Mouse (Mus musculus): ENCODE results near the gene March1. TPM values are rescaled to one million over a fixed set of nuclear protein-coding genes. Genes with fewer than 3 reads are reported as not detected.

March1 gene
- polyA plus RNA-seq, 1 experiment = 2.4 TPM

DNA sequence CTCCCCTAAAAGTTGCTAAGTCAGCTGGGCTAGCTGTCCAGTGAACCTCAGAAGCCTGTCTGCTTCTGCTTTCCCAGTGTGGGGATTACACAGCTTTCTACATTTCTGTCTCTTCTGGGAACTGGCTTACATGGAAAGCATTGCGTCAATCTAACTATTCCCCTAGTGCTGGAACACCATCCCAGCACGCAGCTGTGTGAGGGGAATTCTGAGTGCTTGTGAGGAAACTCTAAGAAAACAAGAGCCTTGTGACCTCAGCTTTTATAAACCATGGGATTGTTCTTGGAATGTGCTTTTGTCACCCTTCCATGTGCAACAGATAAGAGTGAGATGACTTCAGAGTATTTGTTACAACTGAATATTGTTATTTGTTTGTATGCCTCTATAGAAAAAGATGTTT is 876.8 kb downstream of the March1 start:
- H3K27ac ChIP-seq (ENCODE audit: control insufficient read depth, insufficient read depth, low read length) = no peak overlapping the region
- H3K27me3 ChIP-seq (ENCODE audit: control insufficient read depth, insufficient read depth, low read length) = no peaks in the 10 kb centered on the region
- H3K4me3 ChIP-seq (ENCODE audit: control insufficient read depth, insufficient read depth, low read length) = no peak overlapping the region
- H3K36me3 ChIP-seq (ENCODE audit: control insufficient read depth, insufficient read depth, low read length) = no peaks in the 10 kb centered on the region
- TF ChIP-seq CTCF (IDR thresholded peaks at IDR 0.05; ENCODE audit: borderline replicate concordance, control insufficient read depth, extremely low read depth, insufficient read depth, low read length, poor library complexity) (no peak), POLR2A (IDR thresholded peaks at IDR 0.05; ENCODE audit: control insufficient read depth, extremely low read depth, insufficient read depth, low read length, poor library complexity) (no peak)
- 86% methylated on average over 2 of the region's 2 CpGs for WGBS
- DNase-seq = no peak
- peaks cover 2% of the 10 kb centered on the region; the same call in 1 of the 2 replicates for H3K4me1 ChIP-seq (replicated peaks; ENCODE audit: control insufficient read depth, insufficient read depth, low read length)

DNA sequence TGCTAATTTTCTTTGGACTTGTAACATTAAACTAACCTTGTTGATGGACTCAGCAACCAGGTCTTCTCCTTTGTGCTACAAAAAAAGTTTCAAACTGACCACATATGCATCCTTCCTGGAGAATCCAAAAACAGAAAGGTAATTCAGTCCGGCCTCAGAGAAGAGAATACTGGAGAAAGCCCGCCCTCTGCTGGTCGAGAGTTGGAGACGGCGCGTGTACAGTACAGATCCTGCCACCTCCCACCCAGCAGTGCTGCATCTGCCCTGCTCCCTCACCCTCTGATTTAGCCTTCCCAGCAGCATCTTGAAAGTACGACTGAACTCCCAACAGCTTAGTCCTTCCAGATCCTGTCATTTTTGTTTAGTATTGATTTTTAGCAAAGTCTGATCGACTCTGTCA is 878.0 kb downstream of the March1 start:
- TF ChIP-seq CTCF (IDR thresholded peaks at IDR 0.05; ENCODE audit: borderline replicate concordance, control insufficient read depth, extremely low read depth, insufficient read depth, low read length, poor library complexity) (peak; percentile 75), POLR2A (IDR thresholded peaks at IDR 0.05; ENCODE audit: control insufficient read depth, extremely low read depth, insufficient read depth, low read length, poor library complexity) (no peak)
- Histone ChIP-seq H3K27ac (ENCODE audit: control insufficient read depth, insufficient read depth, low read length) (no peak overlapping the region), H3K4me1 (replicated peaks; ENCODE audit: control insufficient read depth, insufficient read depth, low read length) (peaks cover 2% of the 10 kb centered on the region; the same call in 1 of the 2 replicates), H3K36me3 (ENCODE audit: control insufficient read depth, insufficient read depth, low read length) (no peaks in the 10 kb centered on the region), H3K27me3 (ENCODE audit: control insufficient read depth, insufficient read depth, low read length) (no peaks in the 10 kb centered on the region), H3K4me3 (ENCODE audit: control insufficient read depth, insufficient read depth, low read length) (no peak overlapping the region)
- WGBS = 5% methylated on average over 8 of the region's 8 CpGs
- DNase-seq = peak; percentile 69

DNA sequence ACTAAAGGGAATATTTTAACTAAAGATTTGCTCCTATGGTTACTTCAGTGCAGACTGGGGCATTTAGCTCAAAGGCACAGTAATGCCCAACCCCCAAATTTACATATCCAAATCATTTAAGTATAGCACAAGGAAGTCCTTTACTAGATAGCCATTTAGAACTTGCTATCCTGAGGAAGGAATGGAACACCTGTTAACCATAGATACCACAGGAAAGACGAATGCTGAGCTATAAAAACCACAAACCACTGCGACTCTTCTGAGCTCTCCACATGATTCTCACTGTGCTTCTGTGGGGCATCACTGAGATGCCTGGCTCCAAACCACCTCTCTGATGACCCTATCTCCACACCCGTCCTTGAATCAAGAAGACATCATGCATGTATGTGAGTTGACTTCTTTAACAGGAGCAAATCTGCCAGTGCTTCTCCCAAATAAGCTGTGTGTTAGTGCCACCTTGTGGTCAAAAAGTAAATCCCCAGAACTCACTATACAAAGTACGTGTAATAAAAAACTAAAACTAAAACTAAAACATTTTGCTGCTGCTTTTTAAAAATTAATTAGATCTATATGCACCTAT is 879.4 kb downstream of the March1 start:
- no peak overlapping the region for H3K27ac ChIP-seq (ENCODE audit: control insufficient read depth, insufficient read depth, low read length)
- TF ChIP-seq POLR2A (IDR thresholded peaks at IDR 0.05; ENCODE audit: control insufficient read depth, extremely low read depth, insufficient read depth, low read length, poor library complexity) (no peak), CTCF (IDR thresholded peaks at IDR 0.05; ENCODE audit: borderline replicate concordance, control insufficient read depth, extremely low read depth, insufficient read depth, low read length, poor library complexity) (no peak)
- H3K4me1 ChIP-seq (replicated peaks; ENCODE audit: control insufficient read depth, insufficient read depth, low read length) = peaks cover 2% of the 10 kb centered on the region; the same call in 1 of the 2 replicates
- H3K36me3 ChIP-seq (ENCODE audit: control insufficient read depth, insufficient read depth, low read length) = no peaks in the 10 kb centered on the region
- WGBS = 6% methylated on average over 4 of the region's 4 CpGs
- no peaks in the 10 kb centered on the region for H3K27me3 ChIP-seq (ENCODE audit: control insufficient read depth, insufficient read depth, low read length)
- no peak overlapping the region for H3K4me3 ChIP-seq (ENCODE audit: control insufficient read depth, insufficient read depth, low read length)
- DNase-seq = peak; percentile 17

DNA sequence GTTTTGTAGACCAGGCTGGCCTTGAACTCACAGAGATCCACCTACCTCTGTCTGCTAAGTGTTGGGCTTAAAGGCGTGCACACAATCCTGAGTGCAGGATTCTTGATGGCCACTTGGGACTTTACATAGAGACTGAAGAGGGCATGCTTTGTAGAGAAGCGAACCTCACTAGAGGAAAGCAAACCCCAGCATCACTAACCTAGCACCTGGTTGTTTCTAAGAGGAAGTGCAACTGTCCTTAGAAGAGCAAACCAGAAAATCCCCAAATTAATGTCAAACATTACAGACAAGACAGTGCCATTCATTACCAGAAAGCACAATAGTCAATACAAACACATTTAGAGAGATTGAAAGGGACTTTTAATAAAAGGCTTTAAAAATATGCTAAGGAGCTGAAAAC is 885.7 kb downstream of the March1 start:
- no peaks in the 10 kb centered on the region for H3K4me1 ChIP-seq (replicated peaks; ENCODE audit: control insufficient read depth, insufficient read depth, low read length)
- H3K27me3 ChIP-seq (ENCODE audit: control insufficient read depth, insufficient read depth, low read length) = no peaks in the 10 kb centered on the region
- 59% methylated on average over 2 of the region's 2 CpGs for WGBS
- no peaks in the 10 kb centered on the region for H3K36me3 ChIP-seq (ENCODE audit: control insufficient read depth, insufficient read depth, low read length)
- no peak for TF ChIP-seq POLR2A (IDR thresholded peaks at IDR 0.05; ENCODE audit: control insufficient read depth, extremely low read depth, insufficient read depth, low read length, poor library complexity)
- H3K4me3 ChIP-seq (ENCODE audit: control insufficient read depth, insufficient read depth, low read length) = no peak overlapping the region
- no peak overlapping the region for H3K27ac ChIP-seq (ENCODE audit: control insufficient read depth, insufficient read depth, low read length)
- no peak for DNase-seq

DNA sequence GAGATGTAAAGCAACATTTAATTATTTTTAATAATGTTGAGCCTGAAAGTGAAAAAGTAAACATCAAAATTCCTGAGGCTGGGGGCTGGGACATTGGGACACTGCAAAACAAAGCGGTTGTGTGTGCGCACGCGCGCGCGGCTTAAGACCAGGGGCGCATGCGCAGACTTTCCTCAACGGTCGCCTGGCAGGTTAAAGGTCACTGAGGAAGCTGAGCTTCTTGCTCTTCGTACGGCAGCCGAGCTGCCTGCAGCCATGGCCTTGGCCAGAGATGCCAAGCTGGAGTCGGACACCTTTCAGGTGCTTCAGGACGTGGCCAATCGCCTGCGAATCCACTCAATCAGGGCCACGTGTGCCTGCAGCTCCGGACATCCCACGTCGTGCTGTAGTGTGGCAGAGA is 893.8 kb downstream of the March1 start, which contains the start of gene Tktl2:
TSS of gene Tktl2 (plus strand) at position 220 of the 400 bp plus-strand sequence.
- Histone ChIP-seq H3K36me3 (ENCODE audit: control insufficient read depth, insufficient read depth, low read length) (no peaks in the 10 kb centered on the region), H3K27ac (ENCODE audit: control insufficient read depth, insufficient read depth, low read length) (no peak within 1 kb of the TSS), H3K4me3 (ENCODE audit: control insufficient read depth, insufficient read depth, low read length) (no peak within 1 kb of the TSS), H3K4me1 (replicated peaks; ENCODE audit: control insufficient read depth, insufficient read depth, low read length) (no peaks in the 10 kb centered on the region), H3K27me3 (ENCODE audit: control insufficient read depth, insufficient read depth, low read length) (no peaks in the 10 kb centered on the region)
- 96% methylated on average over 22 of the region's 22 CpGs for WGBS
- TF ChIP-seq POLR2A (IDR thresholded peaks at IDR 0.05; ENCODE audit: control insufficient read depth, extremely low read depth, insufficient read depth, low read length, poor library complexity) (no peak), CTCF (IDR thresholded peaks at IDR 0.05; ENCODE audit: borderline replicate concordance, control insufficient read depth, extremely low read depth, insufficient read depth, low read length, poor library complexity) (no peak)
- DNase-seq = no peak

DNA sequence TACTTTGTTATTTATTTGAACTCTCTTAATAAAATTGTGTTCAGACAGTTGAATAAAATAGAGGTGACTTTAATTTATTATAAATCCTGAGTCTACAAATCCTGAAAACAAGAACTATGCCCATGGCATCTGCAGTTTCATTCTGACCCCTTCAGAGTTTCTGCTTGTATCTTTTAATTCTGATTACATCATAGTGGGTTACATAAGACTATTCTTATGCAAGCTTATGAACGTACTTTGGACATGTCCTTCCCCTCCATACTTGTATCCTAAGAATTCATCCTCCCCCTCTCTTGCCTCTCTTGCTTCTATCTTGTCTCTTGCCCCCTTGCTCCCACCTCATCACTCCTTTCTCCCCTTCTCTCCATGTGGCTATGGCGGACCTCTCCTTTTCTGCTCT is 901.4 kb downstream of the March1 start:
- H3K27ac ChIP-seq (ENCODE audit: control insufficient read depth, insufficient read depth, low read length) = no peak overlapping the region
- WGBS = 80% methylated on average over 2 of the region's 2 CpGs
- H3K4me3 ChIP-seq (ENCODE audit: control insufficient read depth, insufficient read depth, low read length) = no peak overlapping the region
- no peaks in the 10 kb centered on the region for H3K36me3 ChIP-seq (ENCODE audit: control insufficient read depth, insufficient read depth, low read length)
- no peaks in the 10 kb centered on the region for H3K4me1 ChIP-seq (replicated peaks; ENCODE audit: control insufficient read depth, insufficient read depth, low read length)
- no peaks in the 10 kb centered on the region for H3K27me3 ChIP-seq (ENCODE audit: control insufficient read depth, insufficient read depth, low read length)
- no peak for TF ChIP-seq POLR2A (IDR thresholded peaks at IDR 0.05; ENCODE audit: control insufficient read depth, extremely low read depth, insufficient read depth, low read length, poor library complexity)
- TF ChIP-seq CTCF (IDR thresholded peaks at IDR 0.05; ENCODE audit: borderline replicate concordance, control insufficient read depth, extremely low read depth, insufficient read depth, low read length, poor library complexity) = no peak
- DNase-seq = no peak

DNA sequence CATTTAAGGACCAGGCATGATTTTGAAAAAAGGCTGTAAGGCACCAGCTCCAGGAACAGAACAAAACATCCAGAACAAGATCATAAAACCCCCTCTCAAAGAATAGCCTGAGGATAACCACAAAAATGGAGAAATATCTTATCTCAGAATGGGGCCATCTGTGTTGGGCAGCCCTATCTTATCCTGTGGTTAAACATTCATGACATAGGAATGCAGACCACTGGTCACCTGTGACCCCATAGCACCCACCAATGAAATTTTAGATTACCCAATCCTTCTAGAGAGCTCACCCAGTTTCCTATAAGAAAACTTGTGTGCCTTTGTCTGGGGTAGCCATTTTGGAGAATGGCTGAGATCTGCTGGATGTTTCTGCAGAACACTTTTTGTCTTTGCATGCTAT is 902.9 kb downstream of the March1 start:
- Histone ChIP-seq H3K4me1 (replicated peaks; ENCODE audit: control insufficient read depth, insufficient read depth, low read length) (no peaks in the 10 kb centered on the region), H3K36me3 (ENCODE audit: control insufficient read depth, insufficient read depth, low read length) (no peaks in the 10 kb centered on the region), H3K27ac (ENCODE audit: control insufficient read depth, insufficient read depth, low read length) (no peak overlapping the region), H3K4me3 (ENCODE audit: control insufficient read depth, insufficient read depth, low read length) (no peak overlapping the region), H3K27me3 (ENCODE audit: control insufficient read depth, insufficient read depth, low read length) (no peaks in the 10 kb centered on the region)
- DNase-seq = no peak
- TF ChIP-seq POLR2A (IDR thresholded peaks at IDR 0.05; ENCODE audit: control insufficient read depth, extremely low read depth, insufficient read depth, low read length, poor library complexity) (no peak), CTCF (IDR thresholded peaks at IDR 0.05; ENCODE audit: borderline replicate concordance, control insufficient read depth, extremely low read depth, insufficient read depth, low read length, poor library complexity) (no peak)
